ENCODE assay signal across 14 mouse cellular contexts in genomic region chr15:12103763-12104162, GRCm38 (mm10). TPM values are rescaled to one million over a fixed set of nuclear protein-coding genes. Genes with fewer than 3 reads are reported as not detected.
DNase-seq lines count a peak whose midpoint lies in the region; ATAC-seq and TF ChIP-seq lines count a peak whose summit lies in the region.
"Had no signal": no experiment of that assay in that cellular context is flagged by ENCODE, and none has a peak within 500 bp of the region (broad histone marks: within the 10 kb centered on the region; RNA-seq: fewer than 3 reads in every experiment).

No protein-coding gene starts in this region.

- H3K9ac ChIP-seq in heart, embryonic 16.5 days (ENCODE audit: low read length), result no peak overlapping the region
- H3K9ac ChIP-seq in stomach, embryonic 16.5 days (ENCODE audit: low read length), result no peak overlapping the region
- H3K9ac ChIP-seq: forebrain, postnatal 0 days; hindbrain, embryonic 15.5 days; kidney, embryonic 15.5 days; midbrain, embryonic 15.5 days; neural tube, embryonic 13.5 days had no signal

- no peaks in the 10 kb centered on the region for H3K9me3 ChIP-seq in heart, embryonic 16.5 days (replicated peaks; ENCODE audit: control insufficient read depth, low read length)
- H3K9me3 ChIP-seq in stomach, embryonic 16.5 days (replicated peaks; ENCODE audit: control insufficient read depth, low read length), result no peaks in the 10 kb centered on the region
- H3K9me3 ChIP-seq in forebrain, embryonic 10.5 days, result no peaks in the 10 kb centered on the region; the same call in 1 of the 2 replicates
- H3K9me3 ChIP-seq: hindbrain, embryonic 15.5 days; midbrain, embryonic 15.5 days; neural tube, embryonic 13.5 days had no signal

- no peak for TF ChIP-seq POLR2A in lung, adult 2 months (IDR thresholded peaks at IDR 0.05; ENCODE audit: borderline replicate concordance, extremely low read depth, low read depth, low read length)

- H3K4me3 ChIP-seq in heart, embryonic 16.5 days (ENCODE audit: low read length), result no peak overlapping the region
- H3K4me3 ChIP-seq in lung, adult 2 months (replicated peaks; ENCODE audit: extremely low read depth, low read depth, low read length), result no peak overlapping the region
- H3K4me3 ChIP-seq in stomach, embryonic 16.5 days (replicated peaks; ENCODE audit: low read length), result no peak overlapping the region
- H3K4me3 ChIP-seq in forebrain, embryonic 10.5 days, result no peak overlapping the region
- H3K4me3 ChIP-seq: hindbrain, embryonic 15.5 days; kidney, embryonic 15.5 days; midbrain, embryonic 15.5 days; neural tube, embryonic 13.5 days had no signal

- 46% methylated on average over 3 of the region's 3 CpGs for WGBS in heart, embryonic 16.5 days
- 22% methylated on average over 3 of the region's 3 CpGs for WGBS in lung, adult 2 months
- WGBS in stomach, embryonic 16.5 days, result 45% methylated on average over 3 of the region's 3 CpGs
- WGBS in forebrain, embryonic 10.5 days, result 81% methylated on average over 3 of the region's 3 CpGs

- TF ChIP-seq CTCF in lung, adult 2 months (IDR thresholded peaks at IDR 0.05; ENCODE audit: insufficient read depth, low read length), result no peak

- H3K36me3 ChIP-seq in heart, embryonic 16.5 days (ENCODE audit: control insufficient read depth, insufficient read depth), result no peaks in the 10 kb centered on the region
- H3K36me3 ChIP-seq in stomach, embryonic 16.5 days (ENCODE audit: control insufficient read depth, insufficient read depth, low read length), result no peaks in the 10 kb centered on the region
- H3K36me3 ChIP-seq in forebrain, embryonic 10.5 days (replicated peaks), result no peaks in the 10 kb centered on the region
- H3K36me3 ChIP-seq: hindbrain, embryonic 15.5 days; kidney, embryonic 15.5 days; midbrain, embryonic 15.5 days; neural tube, embryonic 13.5 days had no signal

- H3K27me3 ChIP-seq in heart, embryonic 16.5 days (ENCODE audit: control insufficient read depth, insufficient read depth, low read length), result no peaks in the 10 kb centered on the region
- H3K27me3 ChIP-seq in stomach, embryonic 16.5 days (ENCODE audit: control insufficient read depth, insufficient read depth, low read length), result no peaks in the 10 kb centered on the region
- no peaks in the 10 kb centered on the region for H3K27me3 ChIP-seq in forebrain, embryonic 10.5 days (ENCODE audit: poor library complexity, severe bottlenecking)
- H3K27me3 ChIP-seq: hindbrain, embryonic 15.5 days; kidney, embryonic 15.5 days; midbrain, embryonic 15.5 days; neural tube, embryonic 13.5 days had no signal

- no peak overlapping the region for H3K4me2 ChIP-seq in heart, embryonic 16.5 days (ENCODE audit: low read depth, low read length)
- H3K4me2 ChIP-seq in stomach, embryonic 16.5 days (ENCODE audit: low read depth, low read length), result no peak overlapping the region
- H3K4me2 ChIP-seq: hindbrain, embryonic 15.5 days; kidney, embryonic 15.5 days; midbrain, embryonic 15.5 days; neural tube, embryonic 13.5 days had no signal

- H3K27ac ChIP-seq in heart, embryonic 16.5 days (ENCODE audit: low read length), result no peak overlapping the region
- no peak overlapping the region for H3K27ac ChIP-seq in stomach, embryonic 16.5 days (ENCODE audit: low read length)
- H3K27ac ChIP-seq in forebrain, embryonic 10.5 days, result no peak overlapping the region
- H3K27ac ChIP-seq: hindbrain, embryonic 15.5 days; kidney, embryonic 15.5 days; midbrain, embryonic 15.5 days; neural tube, embryonic 13.5 days had no signal

- 0 out of 2 replicates have a peak, but pooled peaks have one; percentile 41 for ATAC-seq in heart, embryonic 16.5 days (replicated peaks; ENCODE audit: extremely low read depth, insufficient read depth, low FRiP score)
- peak; percentile 60; the same call in 1 of the 2 replicates for ATAC-seq in stomach, embryonic 16.5 days (ENCODE audit: insufficient read depth, low FRiP score)
- ATAC-seq: forebrain, postnatal 0 days; midbrain, embryonic 15.5 days had no signal

- no peak for DNase-seq in heart, adult 8-10 months (ENCODE audit: low spot score)
- DNase-seq in lung, postnatal 14 days, result peak; percentile 18
- DNase-seq in lung, adult 2 months, result no peak
- DNase-seq in brain, adult 2 months (ENCODE audit: low read depth, low spot score), result peak; percentile 67
- no peak for DNase-seq in forebrain, embryonic 10.5 days (ENCODE audit: extremely low spot score, low spot score)
- DNase-seq: cerebellum, adult 2 months; embryo, embryonic 11 days; forebrain, postnatal 0 days had no signal

- H3K4me1 ChIP-seq in heart, embryonic 16.5 days (ENCODE audit: control insufficient read depth, insufficient read depth, low read length), result no peaks in the 10 kb centered on the region
- H3K4me1 ChIP-seq in lung, adult 2 months (ENCODE audit: control insufficient read depth, insufficient read depth, low read length), result no peaks in the 10 kb centered on the region
- no peaks in the 10 kb centered on the region for H3K4me1 ChIP-seq in stomach, embryonic 16.5 days (ENCODE audit: control insufficient read depth, insufficient read depth, low read length)
- no peaks in the 10 kb centered on the region for H3K4me1 ChIP-seq in forebrain, embryonic 10.5 days
- H3K4me1 ChIP-seq: hindbrain, embryonic 15.5 days; kidney, embryonic 15.5 days; midbrain, embryonic 15.5 days; neural tube, embryonic 13.5 days had no signal

RNA-seq across cellular contexts. Expression of gene Zfr, which starts 13.9 kb away (rescaled TPM):
- polyA plus RNA-seq in heart, embryonic 16.5 days (2015; fragmentation: Nextera tagmentation; extraction: Ambion mirVana), result 89.4 and 103 TPM in 2 replicates
- 10 to 100 TPM; 74.9 to 84.2 (median 79.7) TPM for total RNA-seq in heart, adult 8-10 months (2022)
- polyA plus RNA-seq in lung, adult 2 months (2012; rRNA removed), result 107 TPM in 2 replicates
- polyA plus RNA-seq in stomach, embryonic 16.5 days (2015; fragmentation: Nextera tagmentation; extraction: Ambion mirVana), result 85.9 and 90.7 TPM in 2 replicates
- 126 and 135 TPM in 2 replicates for polyA plus RNA-seq in forebrain, embryonic 10.5 days (2016; fragmentation: Nextera tagmentation; extraction: Ambion mirVana)

Comparison
In these comparisons a context has a peak if more than half of its experiments do, and no peak if none do; other contexts are left out.
1. DNase-seq: peak in lung, postnatal 14 days (single experiment) and brain, adult 2 months (single experiment); none in heart, adult 8-10 months (single experiment), lung, adult 2 months (single experiment) and forebrain, embryonic 10.5 days (single experiment).